Mouse (Mus musculus) WW6 (cell line): ENCODE measurements around the gene Dstn.

Experiments used
- DNase-seq: peaks from one replicate; pipeline ENCODE4 v3.0.0-alpha.2; 2013; ENCODE audit warnings: low read depth, low spot score

Dstn gene

GRCm38 (mm10) chr2:143953944-143954343, 38.8 kb downstream of the Dstn start:
- DNase-seq = no peak

GRCm38 (mm10) chr2:143955004-143955403, 39.9 kb downstream of the Dstn start:
- DNase-seq = no peak

GRCm38 (mm10) chr2:143955746-143956145, 40.6 kb downstream of the Dstn start:
- DNase-seq = no peak

GRCm38 (mm10) chr2:143962192-143962591, 47.1 kb downstream of the Dstn start:
- no peak for DNase-seq

GRCm38 (mm10) chr2:143963318-143963717, 48.2 kb downstream of the Dstn start:
- DNase-seq = no peak

- DNase-seq = no peak
Observed at GRCm38 (mm10) chr2:143969260-143969659, 54.1 kb downstream of the Dstn start.

GRCm38 (mm10) chr2:143970841-143971240, 55.7 kb downstream of the Dstn start:
- DNase-seq = no peak

- DNase-seq = no peak
Observed at GRCm38 (mm10) chr2:143971887-143972286, 56.8 kb downstream of the Dstn start.

GRCm38 (mm10) chr2:143973161-143973560, 58.0 kb downstream of the Dstn start:
- DNase-seq = no peak

GRCm38 (mm10) chr2:143975146-143975649, 60.1 kb downstream of the Dstn start:
- DNase-seq = no peak

- DNase-seq = no peak
Observed at GRCm38 (mm10) chr2:143978444-143979147, 63.5 kb downstream of the Dstn start.

- DNase-seq = peak; percentile 43
Observed at GRCm38 (mm10) chr2:143980781-143981398, 65.8 kb downstream of the Dstn start.

GRCm38 (mm10) chr2:143982152-143982551, 67.0 kb downstream of the Dstn start:
- no peak for DNase-seq

GRCm38 (mm10) chr2:143982901-143983300, 67.8 kb downstream of the Dstn start:
- no peak for DNase-seq

GRCm38 (mm10) chr2:143983482-143983881, 68.4 kb downstream of the Dstn start:
- DNase-seq = no peak

GRCm38 (mm10) chr2:143987485-143987884, 72.4 kb downstream of the Dstn start:
- DNase-seq = no peak

GRCm38 (mm10) chr2:143988016-143988415, 72.9 kb downstream of the Dstn start:
- no peak for DNase-seq

- no peak for DNase-seq
Observed at GRCm38 (mm10) chr2:143990997-143991396, 75.9 kb downstream of the Dstn start.

GRCm38 (mm10) chr2:143991964-143992672, 77.0 kb downstream of the Dstn start:
- DNase-seq = no peak
